Mouse (Mus musculus) liver, adult 2 months (tissue): ENCODE data around the gene Echdc3.

Source experiments
- CTCF ChIP-seq: fragments of 200-500 bp; IDR thresholded peaks from 2 replicates; pipeline ENCODE4 v1.5.1; 2011; ENCODE audit warnings: low read depth, low read length, control low read depth
- POLR2A ChIP-seq: fragments of 200-500 bp; IDR thresholded peaks from 2 replicates; pipeline ENCODE4 v1.6.1; 2011; ENCODE audit warnings: low read length, control low read depth; ENCODE audit not compliant: insufficient read depth; ENCODE audit errors: extremely low read depth

GRCm38 (mm10) chr2:6188891-6189674, 23.8 kb downstream of the Echdc3 start:
- no peak for TF ChIP-seq CTCF
- TF ChIP-seq POLR2A: no peak
